Mouse (Mus musculus) yolk sac, embryonic 10.5 days (tissue): ENCODE results near the gene Rad21l.
A peak's percentile ranks its signal among the peaks of the same experiment; 100 is the strongest.

ENCODE experiments used
- DNase-seq: peaks from one replicate; pipeline ENCODE4 v3.0.0-alpha.2; 2017; ENCODE audit warnings: low spot score

The Rad21l gene

DNA sequence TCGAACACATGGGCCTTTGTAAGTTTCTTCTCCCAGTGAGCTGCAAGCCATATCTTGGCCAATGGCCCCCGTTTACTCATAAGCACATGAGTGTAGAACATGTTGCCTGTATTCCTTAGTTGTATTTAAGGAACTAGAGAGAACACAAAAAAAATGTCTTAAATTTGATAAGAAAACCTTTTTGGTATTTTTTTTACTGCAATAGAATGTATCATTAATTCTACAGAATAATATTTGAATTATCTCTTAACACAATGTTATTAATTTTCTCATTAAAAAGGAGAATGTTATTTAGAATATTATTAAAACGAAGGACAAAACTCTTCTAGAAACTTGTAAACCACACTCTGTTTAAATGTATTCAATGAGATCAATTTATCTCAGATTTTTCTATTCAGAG is at the start of gene Rad21l:
Rad21l (minus strand) TSS at position 101 of the 400 bp plus-strand sequence.
- DNase-seq: no peak

GRCm38 (mm10) chr2:151716318-151717055 is 48.2 kb upstream of the Rad21l start:
- DNase-seq: no peak

DNA sequence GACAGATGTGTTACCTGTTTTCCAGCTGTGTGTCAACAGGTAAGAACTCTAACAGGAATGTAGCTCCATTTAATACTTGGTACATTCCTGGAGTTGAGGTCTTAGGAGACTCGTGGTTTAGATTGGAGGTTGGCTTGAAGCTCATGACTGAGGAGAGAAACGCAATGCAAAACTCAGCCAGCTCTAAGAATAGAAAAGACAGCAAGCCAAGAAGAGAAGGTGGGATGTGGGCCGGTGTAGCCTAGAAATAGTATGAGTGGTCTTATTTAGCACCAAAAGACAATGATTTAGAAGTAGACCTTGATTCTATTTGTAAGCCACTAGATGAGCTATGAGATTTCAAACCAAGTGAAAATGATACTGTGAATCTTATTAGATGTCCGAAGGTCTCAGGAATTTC is 47.2 kb upstream of the Rad21l start:
- DNase-seq: no peak

GRCm38 (mm10) chr2:151712647-151713046 is 44.3 kb upstream of the Rad21l start:
- DNase-seq: peak; percentile 9

DNA sequence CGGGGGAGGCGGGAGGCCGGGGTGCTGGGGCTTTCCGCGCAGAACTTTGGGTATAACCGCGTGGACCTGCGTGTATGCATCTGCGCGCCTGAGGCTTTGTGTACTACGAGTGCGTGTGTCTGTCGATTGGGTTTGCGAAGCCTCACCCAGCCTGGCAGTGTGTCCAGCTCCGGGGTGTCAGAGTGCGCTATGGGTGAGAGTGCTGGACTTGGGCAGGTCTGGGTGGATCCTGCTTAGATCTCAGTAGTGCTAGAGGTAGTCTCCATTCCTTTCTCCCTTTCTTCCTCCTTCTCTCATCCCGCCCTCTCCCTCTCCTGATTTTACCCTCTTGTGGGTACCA is 34.5 kb upstream of the Rad21l start:
- DNase-seq: no peak

DNA sequence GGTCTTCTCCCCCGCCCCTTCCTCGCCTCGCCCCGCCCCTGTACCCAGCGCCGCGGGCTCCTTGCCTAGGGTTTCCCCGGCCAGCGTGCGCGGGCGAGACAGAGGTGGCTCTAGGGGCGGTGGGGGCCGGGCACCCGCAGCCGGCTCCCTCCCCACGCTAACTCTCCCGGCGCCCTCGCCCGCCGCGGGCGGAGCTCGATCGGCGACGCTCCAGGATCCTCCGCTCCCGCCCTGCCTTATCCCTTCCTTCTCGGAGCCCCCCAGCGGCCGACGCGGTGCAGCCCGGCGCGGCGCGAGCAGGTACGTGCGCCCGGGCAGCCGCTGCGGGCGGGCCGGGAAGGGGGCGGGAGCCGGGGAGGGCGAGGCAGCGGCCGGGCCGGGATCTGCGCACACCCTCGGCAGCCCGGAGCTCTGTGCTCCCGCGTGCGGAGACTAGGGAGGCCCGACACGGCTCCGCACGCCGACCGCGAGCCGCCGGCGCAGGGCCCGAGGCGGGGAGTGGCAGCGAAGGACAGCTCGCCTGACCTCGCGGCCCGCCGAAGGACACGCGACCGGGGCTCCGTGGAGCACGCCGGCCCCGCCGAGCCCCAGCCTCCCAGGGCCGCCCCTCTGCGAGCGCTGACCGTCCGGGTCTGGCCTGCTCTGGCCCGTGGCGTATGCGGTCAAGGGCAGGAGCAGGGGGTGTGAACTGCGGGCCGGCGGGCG is 34.0 kb upstream of the Rad21l start:
- DNase-seq: peak; percentile 52

DNA sequence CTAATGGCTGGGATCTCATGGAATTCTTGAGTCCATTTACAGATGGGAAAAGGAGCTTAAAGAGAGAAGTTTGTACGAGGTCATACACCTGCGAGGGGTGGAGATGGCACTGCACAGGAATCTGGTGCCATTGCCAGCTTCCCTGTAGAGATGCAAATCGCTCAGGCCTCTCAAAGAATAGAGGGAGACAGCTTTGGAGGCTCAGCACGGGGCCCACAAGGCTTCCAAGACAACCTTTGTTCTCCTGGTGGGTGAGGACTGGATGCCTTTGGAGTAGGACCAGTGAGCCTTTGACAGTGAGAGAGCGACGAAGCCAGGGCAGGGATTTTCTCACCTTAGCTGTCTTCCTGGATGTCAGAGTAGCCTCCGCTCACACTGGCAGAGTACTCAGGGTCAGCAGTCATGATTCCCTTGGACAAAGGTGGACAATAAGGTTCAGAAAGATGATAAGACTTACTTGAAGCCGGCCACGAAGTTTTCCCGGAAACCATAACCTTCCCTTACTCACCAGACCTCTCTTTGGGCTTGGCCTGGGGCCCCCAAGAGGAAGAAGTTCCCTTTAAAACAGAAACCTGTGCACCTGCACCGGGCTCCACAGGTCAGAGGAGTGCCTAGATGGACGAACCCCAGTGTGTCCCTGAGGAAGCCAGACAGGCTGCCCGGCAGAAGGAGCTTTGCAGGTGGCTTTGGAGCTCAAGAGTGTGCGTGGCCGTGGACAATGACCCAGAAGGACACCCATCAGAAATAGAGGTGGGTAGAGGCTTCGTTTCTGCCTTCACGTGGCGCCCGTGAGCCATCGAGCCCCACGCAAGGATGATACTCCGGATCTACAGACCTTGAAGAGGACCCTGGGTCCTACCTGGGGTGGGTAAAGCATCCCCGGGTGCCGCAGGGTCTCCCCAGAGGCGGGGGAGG is 33.2 kb upstream of the Rad21l start, which contains the start of gene Tmem74b:
Tmem74b (plus strand) TSS at position 778 of the 915 bp plus-strand sequence.
- peak; percentile 3 for DNase-seq

DNA sequence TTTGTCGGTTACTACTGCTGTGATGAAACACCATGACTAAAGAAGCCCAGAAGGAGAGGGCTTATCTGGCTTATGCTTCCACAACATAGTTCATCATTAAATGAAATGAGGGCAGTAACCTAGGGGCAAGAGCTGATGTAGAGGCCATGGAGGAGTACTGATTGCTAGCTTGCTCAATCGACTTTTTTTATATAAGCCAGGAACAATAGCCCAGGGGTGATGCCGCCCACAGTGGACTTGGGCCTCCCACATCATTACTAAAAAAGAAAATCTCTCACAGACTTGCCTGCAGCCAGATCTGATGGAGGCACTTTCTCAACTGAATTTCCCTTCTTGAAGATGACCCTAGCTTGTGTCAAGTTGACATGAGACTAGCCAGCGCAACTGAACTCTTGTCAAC is 14.6 kb upstream of the Rad21l start:
- no peak for DNase-seq

DNA sequence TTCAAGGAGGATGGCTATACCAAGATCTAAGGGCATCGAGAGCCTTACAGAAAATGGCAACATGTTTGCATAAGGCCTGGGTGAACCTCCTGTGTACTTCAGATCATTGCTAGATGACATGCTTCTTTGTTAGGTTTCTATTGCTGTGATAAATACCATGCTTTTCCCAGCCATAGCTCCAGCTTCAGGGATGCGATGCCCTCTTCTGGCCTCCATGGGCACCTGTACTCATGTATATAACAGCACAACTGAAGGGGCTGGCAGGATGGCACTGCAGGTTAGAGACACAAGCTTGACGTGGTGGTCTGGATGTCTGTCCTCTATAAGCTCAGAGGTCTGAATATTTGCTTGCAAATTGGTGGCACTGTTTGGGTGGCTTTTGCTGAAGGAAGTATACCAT is 14.0 kb upstream of the Rad21l start:
- no peak for DNase-seq

GRCm38 (mm10) chr2:151676234-151676633 is 7.9 kb upstream of the Rad21l start:
- DNase-seq: no peak

- no peak for DNase-seq
These were observed 2.6 kb upstream of the Rad21l start for GRCm38 (mm10) chr2:151670968-151671329.

DNA sequence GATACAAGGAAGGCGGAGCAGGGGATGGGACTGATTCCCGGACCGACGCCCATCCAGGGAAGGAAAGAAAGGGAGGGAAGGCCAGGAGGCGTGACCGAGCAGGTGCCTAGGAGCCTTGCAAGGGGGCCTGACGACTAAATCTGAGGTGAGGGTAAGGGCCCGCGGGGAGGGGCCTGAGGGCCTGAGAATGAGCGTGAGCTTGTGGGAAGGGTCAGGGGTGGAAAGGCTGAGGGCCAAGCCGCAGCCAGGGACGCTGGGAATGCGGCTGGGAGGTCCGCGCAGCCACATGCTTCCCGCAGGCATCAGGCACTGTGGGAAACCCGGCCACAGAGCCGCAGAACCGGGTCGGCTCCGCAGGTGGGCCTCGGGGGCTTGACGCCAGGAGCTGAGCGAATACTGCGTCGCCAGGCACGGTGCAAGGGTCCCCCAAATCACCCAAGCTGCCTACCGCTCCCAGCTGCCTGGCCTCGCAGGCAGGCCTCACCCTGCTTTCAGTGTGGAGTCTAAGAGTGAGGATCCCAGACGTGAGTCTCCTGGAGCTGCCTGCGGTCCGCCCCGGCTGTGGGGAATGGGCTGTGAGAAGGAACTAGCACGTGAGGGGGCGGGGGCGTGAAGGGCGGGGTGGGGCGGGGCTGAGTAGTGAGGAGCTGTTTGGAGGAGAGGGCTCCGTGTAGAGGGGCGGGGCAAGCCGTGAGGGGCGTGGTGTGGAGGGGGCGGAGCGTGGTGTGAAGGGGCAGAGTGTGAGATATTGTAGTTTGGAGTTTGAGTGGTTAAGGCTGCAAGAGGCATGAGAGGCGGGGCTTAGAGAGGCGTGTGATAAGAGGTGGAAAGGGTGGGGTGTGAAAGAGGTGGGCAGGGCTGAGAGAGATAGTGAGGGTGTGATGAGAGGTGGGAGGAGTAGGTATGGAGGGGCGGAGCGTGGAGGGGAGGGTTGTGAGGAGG is 2.0 kb upstream of the Rad21l start:
- no peak for DNase-seq

GRCm38 (mm10) chr2:151652053-151652452 is 16.3 kb downstream of the Rad21l start:
- no peak for DNase-seq

GRCm38 (mm10) chr2:151636015-151636402 is 32.3 kb downstream of the Rad21l start:
- DNase-seq: no peak

DNA sequence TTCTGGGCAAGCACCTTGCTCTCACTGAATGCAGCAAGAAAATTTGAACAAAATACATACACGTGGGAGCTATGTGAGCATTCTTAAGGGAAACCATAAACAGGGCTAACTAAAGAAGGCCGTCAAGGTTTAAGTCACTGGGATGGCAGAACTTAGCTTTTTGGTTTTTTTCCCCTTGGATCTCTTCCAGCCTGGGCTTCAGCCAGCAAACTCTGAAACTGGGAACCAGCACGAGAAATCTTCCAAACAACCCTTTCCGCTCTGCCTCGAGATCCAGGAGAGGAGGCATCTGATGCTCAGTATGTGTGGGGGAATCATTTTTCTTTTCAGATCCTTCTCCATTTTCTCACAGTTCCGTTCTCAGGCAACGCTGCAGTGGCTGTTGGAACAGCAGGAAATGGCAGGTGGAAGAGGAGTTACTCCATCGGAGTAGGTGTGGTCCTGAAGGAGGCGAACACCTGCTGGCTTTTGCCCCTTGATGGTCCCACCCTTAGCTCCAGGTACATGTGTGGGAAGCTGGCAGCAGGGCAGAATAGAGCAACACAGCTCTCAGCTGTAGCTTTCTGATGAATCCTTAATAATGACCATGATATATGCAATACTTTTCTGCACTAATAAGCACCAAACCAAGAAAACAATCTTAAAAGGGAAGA is 32.8 kb downstream of the Rad21l start:
- no peak for DNase-seq

DNA sequence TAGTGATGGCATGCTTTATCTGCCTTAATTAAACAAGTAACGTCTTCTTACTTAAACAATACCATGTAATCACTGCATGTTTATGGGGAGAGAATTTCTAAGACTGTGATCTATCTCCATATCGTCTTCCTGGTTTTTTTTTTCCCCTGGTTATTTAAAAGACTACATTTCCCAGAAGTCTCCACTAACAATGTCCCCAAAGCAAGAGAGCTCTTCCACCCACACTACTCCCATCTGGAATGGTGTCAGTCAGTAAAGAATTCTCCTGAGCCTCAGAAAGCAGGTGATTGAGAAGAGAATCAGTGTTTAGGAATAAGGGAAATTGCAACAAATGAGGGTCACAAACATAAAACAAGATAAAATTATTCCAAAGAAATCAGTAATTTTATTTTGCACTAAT is 33.4 kb downstream of the Rad21l start:
- DNase-seq: no peak

GRCm38 (mm10) chr2:151632982-151633381 is 35.4 kb downstream of the Rad21l start:
- no peak for DNase-seq

DNA sequence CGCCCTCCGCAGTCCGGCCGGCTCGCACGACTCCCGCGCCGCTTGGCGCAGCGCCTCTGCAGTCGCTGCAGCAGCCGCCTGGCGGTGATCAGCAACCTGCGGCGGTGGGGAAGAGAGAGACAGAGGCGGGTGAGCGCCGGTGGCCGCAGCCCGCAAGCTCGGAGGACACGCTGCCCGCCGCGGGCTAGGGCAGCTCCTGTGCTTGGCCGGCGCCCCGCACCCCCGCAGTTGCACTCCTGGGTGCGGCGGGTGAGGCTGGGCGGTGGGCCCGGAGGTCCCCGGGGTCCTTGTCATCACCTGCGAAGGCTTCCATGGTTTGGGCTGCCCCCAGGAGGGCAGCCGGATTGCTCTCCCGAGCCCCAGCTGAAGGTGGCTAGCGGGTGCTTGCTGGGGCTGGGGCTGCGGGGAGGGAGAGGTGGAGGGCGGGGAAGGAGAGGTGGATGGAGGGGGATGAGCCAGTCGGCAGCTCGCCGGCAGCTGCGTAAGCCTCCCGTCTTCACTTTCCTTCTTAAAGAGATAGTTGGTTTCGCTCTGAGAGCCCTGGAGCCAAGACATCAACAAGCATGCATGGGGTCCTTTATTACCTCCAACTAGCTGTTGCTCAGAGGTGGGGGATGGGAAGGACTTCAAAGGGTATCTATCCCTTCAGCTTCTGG is 36.0 kb downstream of the Rad21l start, which contains the start of gene Snph:
Snph (minus strand) TSS at position 435 of the 656 bp plus-strand sequence.
- DNase-seq: peak; percentile 54

GRCm38 (mm10) chr2:151631406-151632158 is 36.8 kb downstream of the Rad21l start:
- DNase-seq: peak; percentile 10

GRCm38 (mm10) chr2:151629310-151629709 is 39.0 kb downstream of the Rad21l start:
- no peak for DNase-seq
